Mouse (Mus musculus) MEL (cell line): ENCODE data around the gene Fgr. TPM values are rescaled to one million over a fixed set of nuclear protein-coding genes. Genes with fewer than 3 reads are reported as not detected.

Experiments
- DNase-seq: peaks from one replicate; pipeline ENCODE4 v3.0.0; 2011; ENCODE audit warnings: low read depth, low spot score
- H3K27ac ChIP-seq: 2 replicates; pipeline ENCODE4 v1.5.1; 2012; ENCODE audit warnings: low read depth, mild to moderate bottlenecking, control low read depth, low read length, moderate library complexity; ENCODE audit not compliant: control insufficient read depth
- H3K27me3 ChIP-seq, 2 experiments: fragments of 150-350 bp in 1 of 2; sonication (generic) in 1 of 2; 2 replicates each; pipeline ENCODE4 v1.6.1; 2012; ENCODE audit warnings: low read length in 2 of 2, mild to moderate bottlenecking in 2 of 2, improper control_type of control experiment in 1 of 2, moderate library complexity in 1 of 2; ENCODE audit not compliant: insufficient read depth in 2 of 2, control insufficient read depth in 1 of 2
- H3K36me3 ChIP-seq, 2 experiments: 2 replicates each; pipeline ENCODE4 v1.6.1; 2012 to 2014; ENCODE audit warnings: low read length in 2 of 2, improper control_type of control experiment in 1 of 2, inconsistent platforms in 1 of 2, mild to moderate bottlenecking in 1 of 2; ENCODE audit not compliant: insufficient read depth in 2 of 2, control insufficient read depth in 1 of 2
- H3K4me1 ChIP-seq, 2 experiments: fragments of 150-350 bp in 1 of 2; sonication (generic) in 1 of 2; 2 replicates each; pipeline ENCODE4 v1.6.1; 2012; ENCODE audit warnings: low read length in 2 of 2, improper control_type of control experiment in 1 of 2, mild to moderate bottlenecking in 1 of 2; ENCODE audit not compliant: insufficient read depth in 2 of 2, control insufficient read depth in 1 of 2
- H3K4me3 ChIP-seq, 2 experiments: fragments of 150-350 bp in 1 of 2; sonication (generic) in 1 of 2; 2 replicates each; pipeline ENCODE4 v1.5.1; 2012; ENCODE audit warnings: low read depth in 2 of 2, low read length in 2 of 2, mild to moderate bottlenecking in 2 of 2, moderate library complexity in 2 of 2, control low read depth in 1 of 2, improper control_type of control experiment in 1 of 2; ENCODE audit not compliant: control insufficient read depth in 1 of 2, insufficient read depth in 1 of 2
- H3K79me2 ChIP-seq: 2 replicates; pipeline ENCODE4 v1.6.1; 2012; ENCODE audit warnings: mild to moderate bottlenecking, low read length, moderate library complexity; ENCODE audit not compliant: control insufficient read depth, poor library complexity, insufficient read depth
- H3K9ac ChIP-seq: 2 replicates; pipeline ENCODE4 v1.6.1; 2012; ENCODE audit warnings: low read depth, mild to moderate bottlenecking, control low read depth, low read length, moderate library complexity; ENCODE audit not compliant: control insufficient read depth, poor library complexity, severe bottlenecking
- H3K9me3 ChIP-seq: fragments of 150-350 bp; sonication (generic); replicated peaks from 2 replicates; pipeline ENCODE4 v1.6.1; 2012; ENCODE audit warnings: mild to moderate bottlenecking, low read length, improper control_type of control experiment, moderate library complexity; ENCODE audit not compliant: insufficient read depth
- BHLHE40 ChIP-seq: IDR thresholded peaks from 2 replicates; pipeline ENCODE4 v1.6.1; 2012; ENCODE audit warnings: low read depth, mild to moderate bottlenecking, inconsistent platforms, low read length, improper control_type of control experiment, borderline replicate concordance
- CHD1 ChIP-seq: IDR thresholded peaks from 2 replicates; pipeline ENCODE4 v1.6.1; 2012; ENCODE audit warnings: low read depth, mild to moderate bottlenecking, inconsistent platforms, low read length, improper control_type of control experiment
- CHD2 ChIP-seq: IDR thresholded peaks from 2 replicates; pipeline ENCODE4 v1.6.1; 2011; ENCODE audit warnings: low read length, improper control_type of control experiment
- CTCF ChIP-seq, 3 experiments: IDR thresholded peaks in 2 of 3; conservative IDR thresholded peaks in 1 of 3; 2 replicates each; pipeline ENCODE4 v1.5.1; 2011 to 2012; ENCODE audit warnings: low read length in 3 of 3, low read depth in 2 of 3, mild to moderate bottlenecking in 2 of 3, improper control_type of control experiment in 1 of 3, inconsistent platforms in 1 of 3, mixed read lengths in 1 of 3, moderate library complexity in 1 of 3; ENCODE audit not compliant: control insufficient read depth in 1 of 3, insufficient read depth in 1 of 3, poor library complexity in 1 of 3, severe bottlenecking in 1 of 3
- E2F4 ChIP-seq: IDR thresholded peaks from 2 replicates; pipeline ENCODE4 v1.6.1; 2011; ENCODE audit warnings: low read depth, low read length, improper control_type of control experiment, borderline replicate concordance
- EP300 ChIP-seq, 2 experiments: IDR thresholded peaks; 2 replicates each; pipeline ENCODE4 v1.6.1; 2011; ENCODE audit warnings: improper control_type of control experiment in 2 of 2, low read length in 2 of 2, low read depth in 1 of 2, mild to moderate bottlenecking in 1 of 2
- GABPA ChIP-seq: IDR thresholded peaks from 2 replicates; pipeline ENCODE4 v1.6.1; 2012; ENCODE audit warnings: low read depth, mild to moderate bottlenecking, inconsistent platforms, low read length, improper control_type of control experiment, moderate library complexity
- GATA1 ChIP-seq: IDR thresholded peaks from 2 replicates; pipeline ENCODE4 v1.6.1; 2011; ENCODE audit warnings: low read depth, low read length, improper control_type of control experiment
- HCFC1 ChIP-seq: IDR thresholded peaks from 2 replicates; pipeline ENCODE4 v1.6.1; 2012; ENCODE audit warnings: low read depth, mild to moderate bottlenecking, inconsistent platforms, low read length, improper control_type of control experiment, moderate library complexity
- MAFK ChIP-seq: IDR thresholded peaks from 2 replicates; pipeline ENCODE4 v1.6.1; 2011; ENCODE audit warnings: low read depth, mild to moderate bottlenecking, low read length, improper control_type of control experiment, borderline replicate concordance
- MAZ ChIP-seq: IDR thresholded peaks from 2 replicates; pipeline ENCODE4 v1.6.1; 2012; ENCODE audit warnings: low read depth, mild to moderate bottlenecking, inconsistent platforms, low read length, improper control_type of control experiment
- MEF2A ChIP-seq: IDR thresholded peaks from 2 replicates; pipeline ENCODE4 v1.6.1; 2014; ENCODE audit warnings: low read depth, mild to moderate bottlenecking, inconsistent platforms, low read length, improper control_type of control experiment; ENCODE audit not compliant: poor library complexity, insufficient replicate concordance, severe bottlenecking; ENCODE audit errors: extremely low read depth
- MYB ChIP-seq: IDR thresholded peaks from 2 replicates; pipeline ENCODE4 v1.6.1; 2011; ENCODE audit warnings: mild to moderate bottlenecking, low read depth, low read length, improper control_type of control experiment
- MYC ChIP-seq: IDR thresholded peaks from 2 replicates; pipeline ENCODE4 v1.6.1; 2011; ENCODE audit warnings: low read depth, mild to moderate bottlenecking, low read length, improper control_type of control experiment, moderate library complexity
- RAD21 ChIP-seq: IDR thresholded peaks from 2 replicates; pipeline ENCODE4 v1.6.1; 2011; ENCODE audit warnings: mild to moderate bottlenecking, low read depth, low read length, improper control_type of control experiment
- USF1 ChIP-seq: IDR thresholded peaks from 2 replicates; pipeline ENCODE4 v1.6.1; 2014; ENCODE audit warnings: low read depth, mild to moderate bottlenecking, inconsistent platforms, low read length, improper control_type of control experiment, moderate library complexity
- ZC3H11A ChIP-seq: IDR thresholded peaks from 2 replicates; pipeline ENCODE4 v1.6.1; 2012; ENCODE audit warnings: low read depth, mild to moderate bottlenecking, inconsistent platforms, low read length, improper control_type of control experiment
- ZKSCAN1 ChIP-seq: IDR thresholded peaks from 2 replicates; pipeline ENCODE4 v1.6.1; 2012; ENCODE audit warnings: low read depth, mild to moderate bottlenecking, inconsistent platforms, low read length, improper control_type of control experiment, moderate library complexity
- ZMIZ1 ChIP-seq: IDR thresholded peaks from 2 replicates; pipeline ENCODE4 v1.6.1; 2012; ENCODE audit warnings: low read depth, mild to moderate bottlenecking, inconsistent platforms, low read length, improper control_type of control experiment, moderate library complexity
- ZNF384 ChIP-seq: IDR thresholded peaks from 2 replicates; pipeline ENCODE4 v1.6.1; 2012; ENCODE audit warnings: low read depth, mild to moderate bottlenecking, inconsistent platforms, low read length, improper control_type of control experiment
- polyA plus RNA-seq, 2 experiments: library from polyadenylated mRNA; stranded (reverse) in 1 of 2; unstranded in 1 of 2; fragments of >175 nt in 1 of 2; fragments of >200 nt in 1 of 2; gene quantifications; 2 replicates each; pipeline versions ENCODE4 v1.2.1 to v1.2.4; 2012; ENCODE audit warnings: low replicate concordance in 2 of 2, low read depth in 1 of 2; ENCODE audit not compliant: insufficient read length in 2 of 2, insufficient read depth in 1 of 2, missing spikeins in 1 of 2
- total RNA-seq: library from RNA; depleted of rRNA; stranded (reverse); fragments of 300-350 nt; gene quantifications from 2 replicates; pipeline ENCODE4 v1.2.3, GENCODE M21; 2012

The Fgr gene
- total and polyA plus RNA-seq, 3 experiments: not detected

DNA sequence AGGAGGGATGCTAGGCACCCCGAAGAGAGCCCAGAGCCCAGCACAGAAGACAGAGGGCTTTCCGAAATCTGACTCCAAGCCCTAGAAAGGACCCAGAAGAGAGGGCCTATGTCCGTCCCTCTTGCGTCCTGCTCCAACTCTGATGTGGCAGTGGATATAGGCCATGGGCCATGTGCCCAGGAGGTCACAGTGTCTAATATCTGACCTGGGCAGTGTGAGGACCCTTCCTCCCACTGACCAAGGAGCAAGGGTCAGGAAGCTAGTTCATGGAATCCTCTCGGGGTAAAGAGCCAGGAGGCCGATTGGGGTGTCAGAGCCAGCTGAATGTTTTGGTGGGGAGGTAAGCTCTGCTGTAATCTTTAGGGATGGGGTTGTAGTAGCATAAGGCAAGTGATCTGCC lies 55.0 kb downstream of the Fgr start:
- H3K4me1 ChIP-seq: peaks cover 0 to 7% of the 10 kb centered on the region in 2 experiments; a peak in 2 of 4 replicates

DNA sequence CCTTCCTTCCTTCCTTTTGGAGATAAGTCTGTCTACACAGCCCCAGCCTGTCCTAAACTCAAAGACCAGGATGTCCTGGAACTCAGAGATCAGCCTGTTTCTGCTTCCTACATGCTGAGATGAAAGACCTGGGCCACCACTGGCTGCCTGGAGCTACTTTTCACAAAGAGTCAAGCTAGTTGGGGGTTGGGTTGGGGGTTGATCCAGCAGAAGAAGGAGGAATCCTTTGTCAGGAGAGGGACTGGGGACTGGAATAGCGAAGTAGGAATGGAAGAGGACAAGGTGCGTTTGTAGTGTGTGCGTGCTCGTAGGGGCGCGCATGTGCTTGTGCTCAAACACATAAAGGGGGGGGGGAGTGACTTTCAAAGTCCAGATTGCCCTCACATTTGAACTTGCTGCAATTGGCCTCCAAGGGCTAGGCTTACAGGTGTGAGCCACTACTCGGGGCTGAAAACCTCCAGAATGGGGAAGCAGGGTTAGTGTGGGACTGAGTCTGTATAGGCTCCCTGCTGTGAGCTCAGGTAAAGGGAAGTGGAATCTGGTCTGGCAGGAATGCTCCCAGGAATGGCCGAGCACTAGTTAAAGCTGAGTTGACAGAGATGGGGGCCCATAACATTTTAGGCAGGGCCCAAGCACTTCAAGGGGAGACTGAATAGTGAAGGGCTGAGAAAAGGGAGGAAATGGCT lies 58.7 kb downstream of the Fgr start:
- Histone ChIP-seq H3K79me2 (no peaks in the 10 kb centered on the region), H3K4me1 (peaks cover 0 to 7% of the 10 kb centered on the region in 2 experiments; a peak in 2 of 4 replicates), H3K27me3 (no peaks in the 10 kb centered on the region), H3K9ac (no peak overlapping the region), H3K4me3 (no peak overlapping the region), H3K9me3 (no peaks in the 10 kb centered on the region), H3K27ac (no peak overlapping the region), H3K36me3 (no peaks in the 10 kb centered on the region; a peak in 1 of 4 replicates)
- DNase-seq: no peak
- TF ChIP-seq MYC (no peak), MAFK (no peak), CHD2 (no peak), MYB (no peak), ZKSCAN1 (no peak), CTCF (IDR thresholded peaks at IDR 0.05 in 2 of 3, conservative IDR thresholded peaks at IDR 0.05 in 1 of 3; ENCODE audit: control insufficient read depth in 1 of 3, insufficient read depth in 1 of 3, low read depth in 2 of 3, low read length in 3 of 3, poor library complexity in 1 of 3, severe bottlenecking in 1 of 3) (no peak), GABPA (no peak), MAZ (no peak), USF1 (no peak), ZNF384 (no peak), CHD1 (no peak)

More for the DNA sequence above, 55.0 kb downstream of the Fgr start:
- Histone ChIP-seq H3K79me2 (no peaks in the 10 kb centered on the region), H3K27ac (no peak overlapping the region), H3K9ac (no peak overlapping the region), H3K4me3 (no peak overlapping the region), H3K36me3 (no peaks in the 10 kb centered on the region; a peak in 1 of 4 replicates), H3K9me3 (no peaks in the 10 kb centered on the region), H3K27me3 (no peaks in the 10 kb centered on the region)
- TF ChIP-seq CTCF (IDR thresholded peaks at IDR 0.05 in 2 of 3, conservative IDR thresholded peaks at IDR 0.05 in 1 of 3; ENCODE audit: control insufficient read depth in 1 of 3, insufficient read depth in 1 of 3, low read depth in 2 of 3, low read length in 3 of 3, poor library complexity in 1 of 3, severe bottlenecking in 1 of 3): no peak
- TF ChIP-seq USF1: no peak
- no peak for TF ChIP-seq ZNF384
- TF ChIP-seq RAD21: no peak
- no peak for TF ChIP-seq ZMIZ1
- TF ChIP-seq E2F4: no peak
- no peak for TF ChIP-seq MYB
- TF ChIP-seq ZC3H11A: no peak
- no peak for TF ChIP-seq HCFC1
- no peak for TF ChIP-seq MYC
- no peak for TF ChIP-seq BHLHE40
- TF ChIP-seq GATA1: no peak
- no peak for TF ChIP-seq MEF2A
- TF ChIP-seq EP300 (IDR thresholded peaks at IDR 0.05; ENCODE audit: low read depth in 1 of 2, low read length in 2 of 2): no peak
- TF ChIP-seq GABPA: no peak
- no peak for DNase-seq
